Mouse (Mus musculus): ENCODE measurements at regions not wholly inside any gene's neighbourhood (a gene's known extent, or its start where the extent isn't known, plus 50 kb on each side); places are given as distances from the start of the nearest gene placed in this dataset.

DNA sequence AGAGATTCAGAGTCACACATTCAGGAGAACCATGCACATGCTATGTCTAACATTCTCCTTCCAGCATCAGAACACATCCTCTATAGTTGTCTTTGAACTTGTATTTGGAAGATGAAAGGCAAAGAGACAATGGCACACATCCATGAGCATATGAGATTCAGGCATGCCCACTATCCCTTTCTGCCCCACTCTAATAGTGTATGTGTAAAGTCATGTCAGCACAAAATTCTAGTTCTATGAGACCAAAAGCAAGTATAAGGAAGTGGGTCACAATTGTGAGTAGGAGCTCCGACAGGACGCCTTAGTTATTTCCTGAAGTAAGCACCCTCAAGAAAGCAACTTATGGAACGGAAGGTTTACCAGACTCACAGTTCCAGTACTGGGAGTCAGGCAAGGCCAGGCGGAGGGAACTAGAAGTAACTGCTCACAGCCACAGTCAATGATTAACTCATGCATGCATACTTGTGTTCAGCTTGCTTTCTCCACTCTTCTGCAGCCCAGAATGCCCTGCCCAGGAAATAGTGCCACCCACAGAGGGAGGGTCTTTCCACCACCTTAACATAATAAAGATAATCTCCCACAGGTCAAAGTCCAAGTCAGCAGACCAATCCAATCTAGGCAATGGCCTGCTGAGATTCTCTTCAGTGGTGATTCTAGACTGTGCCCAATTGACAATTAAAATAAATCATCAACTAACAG lies 157.3 kb upstream of the Apob start:
- no peaks in the 10 kb centered on the region for H3K27me3 ChIP-seq (replicated peaks; ENCODE audit: control insufficient read depth, insufficient read depth, low read length)
- 0 out of 2 replicates have a peak, but pooled peaks cover 2% of the 10 kb centered on the region for H3K4me1 ChIP-seq (ENCODE audit: control insufficient read depth, insufficient read depth, low read length)
- H3K4me3 ChIP-seq (ENCODE audit: low read length): no peak overlapping the region
- H3K27ac ChIP-seq (ENCODE audit: low read length): peak overlapping the region; percentile 53
- no peak overlapping the region for H3K9ac ChIP-seq (ENCODE audit: low read depth, low read length)
- H3K4me2 ChIP-seq (ENCODE audit: low read depth, low read length): no peak overlapping the region
- WGBS: 55% methylated on average over 4 of the region's 4 CpGs
- no peaks in the 10 kb centered on the region for H3K36me3 ChIP-seq (ENCODE audit: control insufficient read depth, insufficient read depth, low read length)
- peak; percentile 99 for ATAC-seq
- no peaks in the 10 kb centered on the region for H3K9me3 ChIP-seq (ENCODE audit: control insufficient read depth, low read length)

DNA sequence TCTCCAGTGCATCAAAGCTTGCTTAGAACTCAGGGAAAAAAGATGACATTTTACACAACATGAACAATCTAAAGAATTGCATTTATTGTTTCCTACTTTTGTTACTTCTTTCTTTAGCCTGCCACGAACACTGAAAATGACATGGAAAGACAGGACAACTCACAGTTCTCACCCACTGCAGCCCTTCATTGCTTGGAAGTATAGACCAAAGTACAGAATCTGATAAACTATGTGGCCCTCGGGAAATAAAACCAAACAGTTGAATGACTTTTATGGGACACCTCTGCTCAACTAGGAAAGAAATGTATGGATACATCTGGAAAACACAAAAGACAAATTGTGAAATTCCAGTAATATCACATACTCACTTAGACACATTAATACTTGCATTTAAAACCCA lies 156.7 kb upstream of the Apob start:
- 65% methylated on average over 2 of the region's 2 CpGs for WGBS
- peak overlapping the region; percentile 76 for H3K27ac ChIP-seq (ENCODE audit: low read length)
- peak; percentile 81 for ATAC-seq

DNA sequence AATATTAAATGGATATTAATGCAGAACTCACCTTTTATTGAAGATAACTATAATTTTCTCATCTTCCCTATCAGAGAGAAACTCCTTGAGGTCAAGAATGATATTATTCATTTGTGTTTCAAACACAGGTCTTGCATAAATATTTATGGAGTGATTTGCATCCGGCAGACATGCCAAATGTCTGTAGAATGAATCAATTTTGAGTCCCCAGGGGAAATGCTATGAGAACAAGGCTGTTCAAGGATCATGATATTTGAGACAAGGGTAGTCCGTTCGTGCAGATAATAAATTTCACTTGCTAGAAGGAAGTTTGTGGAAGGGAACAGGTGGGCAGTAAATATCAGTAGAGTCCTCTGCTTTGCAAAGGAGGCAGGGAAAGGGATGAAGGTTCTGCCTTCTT lies 141.7 kb upstream of the Apob start:
- Histone ChIP-seq H3K27ac (ENCODE audit: low read length) (no peak overlapping the region), H3K9ac (ENCODE audit: low read depth, low read length) (no peak overlapping the region), H3K4me1 (ENCODE audit: control insufficient read depth, insufficient read depth, low read length) (no peaks in the 10 kb centered on the region), H3K4me3 (ENCODE audit: low read length) (no peak overlapping the region), H3K36me3 (ENCODE audit: control insufficient read depth, insufficient read depth, low read length) (no peaks in the 10 kb centered on the region), H3K9me3 (ENCODE audit: control insufficient read depth, low read length) (no peaks in the 10 kb centered on the region), H3K4me2 (ENCODE audit: low read depth, low read length) (no peak overlapping the region), H3K27me3 (replicated peaks; ENCODE audit: control insufficient read depth, insufficient read depth, low read length) (no peaks in the 10 kb centered on the region)
- WGBS: 55% methylated on average over 3 of the region's 3 CpGs
- ATAC-seq: no peak

More for the DNA sequence above, 156.7 kb upstream of the Apob start:
- Histone ChIP-seq H3K4me2 (ENCODE audit: low read depth, low read length) (no peak overlapping the region), H3K9ac (ENCODE audit: low read depth, low read length) (no peak overlapping the region), H3K9me3 (ENCODE audit: control insufficient read depth, low read length) (peaks cover under 1% of the 10 kb centered on the region; the same call in 1 of the 2 replicates), H3K4me1 (ENCODE audit: control insufficient read depth, insufficient read depth, low read length) (0 out of 2 replicates have a peak, but pooled peaks cover 2% of the 10 kb centered on the region), H3K4me3 (ENCODE audit: low read length) (no peak overlapping the region), H3K36me3 (ENCODE audit: control insufficient read depth, insufficient read depth, low read length) (no peaks in the 10 kb centered on the region), H3K27me3 (replicated peaks; ENCODE audit: control insufficient read depth, insufficient read depth, low read length) (no peaks in the 10 kb centered on the region)

DNA sequence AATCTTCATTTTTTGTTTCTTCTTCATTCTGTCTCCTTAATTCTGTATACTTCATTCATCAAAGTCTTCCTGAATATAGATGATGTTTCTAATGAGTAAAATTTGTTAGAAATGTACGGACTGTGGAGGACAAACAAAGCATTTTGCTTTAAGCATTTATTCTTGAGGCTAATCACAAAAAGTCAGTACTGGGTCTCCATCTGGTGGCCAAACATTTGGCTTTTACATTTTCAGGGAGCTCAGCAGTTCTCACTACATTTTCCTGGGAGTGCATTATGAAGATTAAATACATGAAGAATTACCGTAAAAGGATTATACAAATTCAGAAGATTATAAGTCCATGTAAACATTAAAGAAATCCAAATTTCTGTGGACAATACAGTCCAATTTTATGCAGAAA lies 123.6 kb upstream of the Apob start:
- H3K4me2 ChIP-seq (ENCODE audit: low read depth, low read length): no peak overlapping the region
- 52% methylated on average over 2 of the region's 2 CpGs for WGBS
- H3K4me3 ChIP-seq (ENCODE audit: low read length): no peak overlapping the region
- no peaks in the 10 kb centered on the region for H3K27me3 ChIP-seq (replicated peaks; ENCODE audit: control insufficient read depth, insufficient read depth, low read length)
- no peak overlapping the region for H3K27ac ChIP-seq (ENCODE audit: low read length)
- no peak for ATAC-seq
- H3K9ac ChIP-seq (ENCODE audit: low read depth, low read length): no peak overlapping the region
- no peaks in the 10 kb centered on the region for H3K4me1 ChIP-seq (ENCODE audit: control insufficient read depth, insufficient read depth, low read length)
- no peaks in the 10 kb centered on the region for H3K9me3 ChIP-seq (ENCODE audit: control insufficient read depth, low read length)
- H3K36me3 ChIP-seq (ENCODE audit: control insufficient read depth, insufficient read depth, low read length): no peaks in the 10 kb centered on the region

GRCm38 (mm10) chr12:7855683-7856082 lies 121.8 kb upstream of the Apob start:
- Histone ChIP-seq H3K36me3 (ENCODE audit: control insufficient read depth, insufficient read depth, low read length) (no peaks in the 10 kb centered on the region), H3K27me3 (replicated peaks; ENCODE audit: control insufficient read depth, insufficient read depth, low read length) (no peaks in the 10 kb centered on the region), H3K4me1 (ENCODE audit: control insufficient read depth, insufficient read depth, low read length) (no peaks in the 10 kb centered on the region), H3K9me3 (ENCODE audit: control insufficient read depth, low read length) (no peaks in the 10 kb centered on the region), H3K4me3 (ENCODE audit: low read length) (no peak overlapping the region), H3K27ac (ENCODE audit: low read length) (no peak overlapping the region), H3K9ac (ENCODE audit: low read depth, low read length) (no peak overlapping the region), H3K4me2 (ENCODE audit: low read depth, low read length) (no peak overlapping the region)
- WGBS: 80% methylated on average over 2 of the region's 2 CpGs
- ATAC-seq: no peak

DNA sequence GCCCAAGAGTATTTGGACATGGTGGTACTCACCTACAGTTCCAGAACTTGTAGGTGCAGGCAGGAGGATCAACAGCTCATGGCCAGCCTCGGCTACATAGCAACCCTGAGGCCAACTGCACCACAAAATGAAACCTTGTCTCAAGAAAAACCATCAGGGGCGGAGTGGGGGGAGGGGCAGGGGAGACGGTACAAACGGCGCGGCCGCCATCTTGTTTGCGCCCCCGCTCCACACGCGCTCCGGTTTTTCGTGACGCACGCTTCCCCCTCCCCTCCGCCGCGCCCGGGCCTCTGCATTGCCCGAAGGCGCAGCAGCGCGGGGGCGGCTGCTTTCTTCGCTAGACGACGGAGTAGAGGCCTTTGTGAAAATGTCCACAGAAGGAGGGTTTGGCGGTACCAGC lies 117.9 kb upstream of the Apob start:
- no peaks in the 10 kb centered on the region for H3K9me3 ChIP-seq (ENCODE audit: control insufficient read depth, low read length)
- H3K4me1 ChIP-seq (ENCODE audit: control insufficient read depth, insufficient read depth, low read length): no peaks in the 10 kb centered on the region
- no peak overlapping the region for H3K9ac ChIP-seq (ENCODE audit: low read depth, low read length)
- H3K36me3 ChIP-seq (ENCODE audit: control insufficient read depth, insufficient read depth, low read length): no peaks in the 10 kb centered on the region
- H3K27ac ChIP-seq (ENCODE audit: low read length): no peak overlapping the region
- no peak overlapping the region for H3K4me3 ChIP-seq (ENCODE audit: low read length)
- no peak for ATAC-seq
- WGBS: 81% methylated on average over 28 of the region's 28 CpGs
- H3K4me2 ChIP-seq (ENCODE audit: low read depth, low read length): no peak overlapping the region
- H3K27me3 ChIP-seq (replicated peaks; ENCODE audit: control insufficient read depth, insufficient read depth, low read length): no peaks in the 10 kb centered on the region

GRCm38 (mm10) chr12:7870004-7870403 lies 107.4 kb upstream of the Apob start:
- 55% methylated on average over 3 of the region's 3 CpGs for WGBS

GRCm38 (mm10) chr12:7870473-7870872 lies 107.0 kb upstream of the Apob start:
- H3K9ac ChIP-seq (ENCODE audit: low read depth, low read length): no peak overlapping the region
- ATAC-seq: no peak
- H3K36me3 ChIP-seq (ENCODE audit: control insufficient read depth, insufficient read depth, low read length): no peaks in the 10 kb centered on the region
- H3K4me1 ChIP-seq (ENCODE audit: control insufficient read depth, insufficient read depth, low read length): no peaks in the 10 kb centered on the region
- WGBS: 65% methylated on average over 5 of the region's 5 CpGs
- no peaks in the 10 kb centered on the region for H3K9me3 ChIP-seq (ENCODE audit: control insufficient read depth, low read length)
- no peak overlapping the region for H3K4me3 ChIP-seq (ENCODE audit: low read length)
- H3K4me2 ChIP-seq (ENCODE audit: low read depth, low read length): no peak overlapping the region
- H3K27ac ChIP-seq (ENCODE audit: low read length): no peak overlapping the region
- no peaks in the 10 kb centered on the region for H3K27me3 ChIP-seq (replicated peaks; ENCODE audit: control insufficient read depth, insufficient read depth, low read length)

More at GRCm38 (mm10) chr12:7870004-7870403, 107.4 kb upstream of the Apob start:
- Histone ChIP-seq H3K4me2 (ENCODE audit: low read depth, low read length) (no peak overlapping the region), H3K4me1 (ENCODE audit: control insufficient read depth, insufficient read depth, low read length) (no peaks in the 10 kb centered on the region), H3K27ac (ENCODE audit: low read length) (no peak overlapping the region), H3K4me3 (ENCODE audit: low read length) (no peak overlapping the region), H3K9ac (ENCODE audit: low read depth, low read length) (no peak overlapping the region), H3K36me3 (ENCODE audit: control insufficient read depth, insufficient read depth, low read length) (no peaks in the 10 kb centered on the region), H3K27me3 (replicated peaks; ENCODE audit: control insufficient read depth, insufficient read depth, low read length) (no peaks in the 10 kb centered on the region), H3K9me3 (ENCODE audit: control insufficient read depth, low read length) (no peaks in the 10 kb centered on the region)
- ATAC-seq: no peak; the same call in 1 of the 2 replicates

DNA sequence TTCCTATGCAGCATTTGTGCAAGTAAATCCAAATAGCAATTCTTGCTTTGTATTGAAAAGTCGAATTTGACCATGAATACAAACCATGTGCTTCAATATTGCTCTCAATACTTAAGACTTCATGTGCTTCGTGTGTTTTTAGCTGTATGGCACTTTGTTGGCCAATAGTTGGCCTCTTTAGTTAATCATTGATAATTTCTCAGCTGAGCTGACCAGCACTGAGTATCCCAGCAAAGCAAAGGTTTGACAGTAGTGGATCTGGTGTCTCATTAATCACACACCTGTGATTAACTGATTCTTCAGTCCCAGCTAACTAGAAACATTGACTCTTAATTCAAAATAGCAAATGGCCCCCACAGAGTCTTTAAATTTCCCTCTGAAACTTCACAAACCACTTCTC lies 102.0 kb upstream of the Apob start:
- no peaks in the 10 kb centered on the region for H3K27me3 ChIP-seq (replicated peaks; ENCODE audit: control insufficient read depth, insufficient read depth, low read length)
- no peak overlapping the region for H3K4me3 ChIP-seq (ENCODE audit: low read length)
- no peaks in the 10 kb centered on the region for H3K4me1 ChIP-seq (ENCODE audit: control insufficient read depth, insufficient read depth, low read length)
- no peaks in the 10 kb centered on the region for H3K36me3 ChIP-seq (ENCODE audit: control insufficient read depth, insufficient read depth, low read length)
- 70% methylated on average over 2 of the region's 2 CpGs for WGBS
- no peak overlapping the region for H3K27ac ChIP-seq (ENCODE audit: low read length)
- H3K9me3 ChIP-seq (ENCODE audit: control insufficient read depth, low read length): no peaks in the 10 kb centered on the region
- no peak overlapping the region for H3K4me2 ChIP-seq (ENCODE audit: low read depth, low read length)
- H3K9ac ChIP-seq (ENCODE audit: low read depth, low read length): no peak overlapping the region
- no peak for ATAC-seq
